Mouse (Mus musculus) lung, postnatal 0 days (tissue): ENCODE data around the gene Otp.

ENCODE experiments used
- CTCF ChIP-seq: IDR thresholded peaks from 2 replicates; pipeline ENCODE4 v1.5.1; 2016; ENCODE audit warnings: antibody characterized with exemption, mild to moderate bottlenecking
- EP300 ChIP-seq: IDR thresholded peaks from 2 replicates; pipeline ENCODE4 v1.6.1; 2016; ENCODE audit warnings: antibody characterized with exemption, mild to moderate bottlenecking, control low read depth

DNA sequence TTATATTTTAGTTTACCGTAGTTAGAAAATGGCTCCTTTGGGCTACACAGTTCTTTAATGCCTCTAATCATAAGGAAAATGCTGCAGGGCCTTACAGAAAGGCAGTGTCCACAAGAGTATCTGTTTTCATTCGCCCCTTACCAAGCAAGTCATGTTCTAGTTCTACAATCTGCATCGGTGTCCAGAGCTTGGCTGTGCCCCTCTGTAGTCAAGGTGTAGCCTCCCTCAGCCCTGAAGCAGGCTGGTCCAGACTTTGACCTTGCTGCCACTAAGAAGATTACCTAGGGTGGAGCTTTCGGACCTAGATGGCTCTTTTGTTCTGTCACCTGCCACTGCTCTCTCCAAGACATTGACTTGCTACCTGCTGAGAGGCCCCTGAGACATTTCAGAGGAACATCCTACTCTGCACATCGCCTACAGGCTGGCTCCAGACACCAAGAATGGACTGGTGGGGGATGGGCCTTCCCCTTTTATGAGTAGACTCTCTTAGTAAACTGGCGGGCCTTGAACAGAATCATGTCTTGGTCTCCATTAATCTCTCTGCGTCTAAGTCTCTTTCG, 17.3 kb upstream of the Otp start:
- TF ChIP-seq CTCF (no peak), EP300 (no peak)
